8 mouse cellular contexts compared by ENCODE assay signal in the genomic region with DNA sequence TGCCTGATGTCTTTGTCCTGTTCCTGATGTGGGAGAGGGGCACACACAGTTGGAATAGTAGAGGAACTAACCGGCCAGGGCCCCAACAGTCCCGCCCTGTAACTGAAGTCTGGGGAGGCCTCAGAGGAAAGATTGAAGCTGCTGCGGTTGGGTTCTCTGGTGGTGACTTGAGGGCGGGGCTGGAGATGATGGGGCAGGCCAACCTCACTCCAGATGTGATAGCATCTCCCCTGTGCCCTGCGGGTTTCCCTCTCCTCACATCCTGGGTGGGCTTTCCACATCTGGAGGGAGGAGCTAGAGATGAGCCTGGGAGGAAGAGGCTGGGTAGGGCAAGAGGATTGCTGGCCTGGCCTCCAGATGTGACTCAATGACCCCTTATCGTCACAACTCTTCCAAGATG. TPM values are rescaled to one million over a fixed set of nuclear protein-coding genes. Genes with fewer than 3 reads are reported as not detected.
DNase-seq lines count a peak whose midpoint lies in the region; ATAC-seq lines count a peak whose summit lies in the region.

No protein-coding gene starts in this region.

- peaks cover 21% of the 10 kb centered on the region for H3K36me3 ChIP-seq in megakaryocyte, embryonic 14.5 days (replicated peaks; ENCODE audit: low read length)
- peaks cover 12% of the 10 kb centered on the region for H3K36me3 ChIP-seq in forebrain, embryonic 15.5 days
- H3K36me3 ChIP-seq in hindbrain, embryonic 16.5 days (ENCODE audit: control insufficient read depth, insufficient read depth, low read length) = peaks cover 4% of the 10 kb centered on the region

- peak overlapping the region; percentile 69 for H3K4me3 ChIP-seq in megakaryocyte, embryonic 14.5 days (replicated peaks)
- no peak overlapping the region for H3K4me3 ChIP-seq in forebrain, embryonic 15.5 days
- H3K4me3 ChIP-seq in hindbrain, embryonic 16.5 days (ENCODE audit: low read length) = no peak overlapping the region

- no peak overlapping the region for H3K27ac ChIP-seq in forebrain, embryonic 15.5 days (replicated peaks)
- no peak overlapping the region for H3K27ac ChIP-seq in hindbrain, embryonic 16.5 days (ENCODE audit: low read depth, low read length)

- H3K27me3 ChIP-seq in megakaryocyte, embryonic 14.5 days (replicated peaks) = peaks cover 24% of the 10 kb centered on the region
- H3K27me3 ChIP-seq in forebrain, embryonic 15.5 days = no peaks in the 10 kb centered on the region
- H3K27me3 ChIP-seq in hindbrain, embryonic 16.5 days (replicated peaks; ENCODE audit: control insufficient read depth, insufficient read depth, low read length) = peaks cover 6% of the 10 kb centered on the region

- H3K4me2 ChIP-seq in forebrain, embryonic 15.5 days (replicated peaks) = no peak overlapping the region
- H3K4me2 ChIP-seq in hindbrain, embryonic 16.5 days (ENCODE audit: low read length) = no peak overlapping the region

- H3K9ac ChIP-seq in forebrain, embryonic 15.5 days (replicated peaks) = no peak overlapping the region
- H3K9ac ChIP-seq in hindbrain, embryonic 16.5 days (ENCODE audit: low read depth, low read length) = no peak overlapping the region

- 84% methylated on average over 6 of the region's 6 CpGs for WGBS in forebrain, embryonic 15.5 days
- 72% methylated on average over 6 of the region's 6 CpGs for WGBS in hindbrain, embryonic 16.5 days

- peaks cover 82% of the 10 kb centered on the region for H3K4me1 ChIP-seq in megakaryocyte, embryonic 14.5 days
- peaks cover 27% of the 10 kb centered on the region for H3K4me1 ChIP-seq in forebrain, embryonic 15.5 days
- H3K4me1 ChIP-seq in hindbrain, embryonic 16.5 days (ENCODE audit: control insufficient read depth, insufficient read depth, low read depth, low read length) = peaks cover 19% of the 10 kb centered on the region

- peak; percentile 93 for DNase-seq in 416B (ENCODE audit: low read depth)
- DNase-seq in CD4-positive, CD25-positive, alpha-beta regulatory T cell, adult 2 months (ENCODE audit: low read depth, low spot score) = peak; percentile 80
- no peak for DNase-seq in left cerebral cortex, adult 8-10 months (ENCODE audit: low spot score in 2 of 2)
- DNase-seq in urinary bladder, postnatal 36 days (ENCODE audit: low spot score in 2 of 2) = no peak

- ATAC-seq in erythroblast, adult 5-6 weeks (replicated peaks; ENCODE audit: low FRiP score, poor library complexity, severe bottlenecking) = peak; percentile 55
- no peak for ATAC-seq in forebrain, embryonic 15.5 days (replicated peaks)
- ATAC-seq in hindbrain, embryonic 16.5 days = no peak

- peaks cover 11% of the 10 kb centered on the region for H3K9me3 ChIP-seq in megakaryocyte, embryonic 14.5 days
- H3K9me3 ChIP-seq in forebrain, embryonic 15.5 days = no peaks in the 10 kb centered on the region
- H3K9me3 ChIP-seq in hindbrain, embryonic 16.5 days (ENCODE audit: control insufficient read depth, low read length) = no peaks in the 10 kb centered on the region

RNA-seq across cellular contexts. Expression of gene Lgals1, which starts 2.9 kb away (rescaled TPM):
- 46.1 and 56.2 TPM in 2 replicates for total RNA-seq in erythroblast, adult 5-6 weeks (2015; ENCODE audit: low replicate concordance)
- total RNA-seq in erythroblast, adult 5-6 weeks (2017; ENCODE audit: low replicate concordance) = 77.5 and 79.0 TPM in 2 replicates
- 75.3 and 689 TPM in 2 replicates for polyA plus RNA-seq in megakaryocyte, embryonic 14.5 days (2012; ENCODE audit: insufficient read depth, low replicate concordance)
- total RNA-seq in left cerebral cortex, adult 8-10 months (2022) = 10 to 100 TPM; 19.2 to 31.4 (median 26.5) TPM
- 61.7 and 66.5 TPM in 2 replicates for polyA plus RNA-seq in forebrain, embryonic 15.5 days (2015; fragmentation: Nextera tagmentation; extraction: Ambion mirVana)
- polyA plus RNA-seq in hindbrain, embryonic 16.5 days (2015; fragmentation: Nextera tagmentation; extraction: Ambion mirVana) = 105 and 169 TPM in 2 replicates

RNA-seq across cellular contexts. Expression of gene Pdxp, which starts 9.9 kb away (rescaled TPM):
- 2.7 and 9.4 TPM in 2 replicates for total RNA-seq in erythroblast, adult 5-6 weeks (2015; ENCODE audit: low replicate concordance)
- not detected in 2 replicates for total RNA-seq in erythroblast, adult 5-6 weeks (2017; ENCODE audit: low replicate concordance)
- 8.6 and 29.8 TPM in 2 replicates for polyA plus RNA-seq in megakaryocyte, embryonic 14.5 days (2012; ENCODE audit: insufficient read depth, low replicate concordance)
- 100 to 1,000 TPM; 157 to 176 (median 166) TPM for total RNA-seq in left cerebral cortex, adult 8-10 months (2022)
- polyA plus RNA-seq in forebrain, embryonic 15.5 days (2015; fragmentation: Nextera tagmentation; extraction: Ambion mirVana) = 99.5 and 101 TPM in 2 replicates
- polyA plus RNA-seq in hindbrain, embryonic 16.5 days (2015; fragmentation: Nextera tagmentation; extraction: Ambion mirVana) = 94.7 and 96.9 TPM in 2 replicates

RNA-seq across cellular contexts. Expression of gene Nol12, which starts 11.1 kb away (rescaled TPM):
- 1.5 and 6.1 TPM in 2 replicates for total RNA-seq in erythroblast, adult 5-6 weeks (2015; ENCODE audit: low replicate concordance)
- 7.6 and 10.7 TPM in 2 replicates for total RNA-seq in erythroblast, adult 5-6 weeks (2017; ENCODE audit: low replicate concordance)
- 16.3 and 19.1 TPM in 2 replicates for polyA plus RNA-seq in megakaryocyte, embryonic 14.5 days (2012; ENCODE audit: insufficient read depth, low replicate concordance)
- total RNA-seq in left cerebral cortex, adult 8-10 months (2022) = 10 to 100 TPM; 35.8 to 43.5 (median 39.9) TPM
- polyA plus RNA-seq in forebrain, embryonic 15.5 days (2015; fragmentation: Nextera tagmentation; extraction: Ambion mirVana) = 57.4 and 59.3 TPM in 2 replicates
- 63.6 and 68.1 TPM in 2 replicates for polyA plus RNA-seq in hindbrain, embryonic 16.5 days (2015; fragmentation: Nextera tagmentation; extraction: Ambion mirVana)

RNA-seq across cellular contexts. Expression of gene Triobp, which starts 23.9 kb away (rescaled TPM):
- total RNA-seq in erythroblast, adult 5-6 weeks (2015; ENCODE audit: low replicate concordance) = 42.6 and 43.6 TPM in 2 replicates
- total RNA-seq in erythroblast, adult 5-6 weeks (2017; ENCODE audit: low replicate concordance) = 16.3 and 20.9 TPM in 2 replicates
- polyA plus RNA-seq in megakaryocyte, embryonic 14.5 days (2012; ENCODE audit: insufficient read depth, low replicate concordance) = 97.8 and 237 TPM in 2 replicates
- total RNA-seq in left cerebral cortex, adult 8-10 months (2022) = 10 to 100 TPM; 10.8 to 16.3 (median 11.7) TPM
- 43.3 and 49.9 TPM in 2 replicates for polyA plus RNA-seq in forebrain, embryonic 15.5 days (2015; fragmentation: Nextera tagmentation; extraction: Ambion mirVana)
- polyA plus RNA-seq in hindbrain, embryonic 16.5 days (2015; fragmentation: Nextera tagmentation; extraction: Ambion mirVana) = 36.1 and 40.4 TPM in 2 replicates

RNA-seq across cellular contexts. Expression of gene Sh3bp1, which starts 24.0 kb away (rescaled TPM):
- total RNA-seq in erythroblast, adult 5-6 weeks (2015; ENCODE audit: low replicate concordance) = 13.6 and 15.2 TPM in 2 replicates
- 4.5 and 8.8 TPM in 2 replicates for total RNA-seq in erythroblast, adult 5-6 weeks (2017; ENCODE audit: low replicate concordance)
- 1,441 and 3,817 TPM in 2 replicates for polyA plus RNA-seq in megakaryocyte, embryonic 14.5 days (2012; ENCODE audit: insufficient read depth, low replicate concordance)
- total RNA-seq in left cerebral cortex, adult 8-10 months (2022) = 10 to 100 TPM; 26.2 to 38.6 (median 32.2) TPM
- 3.6 and 5.9 TPM in 2 replicates for polyA plus RNA-seq in forebrain, embryonic 15.5 days (2015; fragmentation: Nextera tagmentation; extraction: Ambion mirVana)
- 4.5 and 6.7 TPM in 2 replicates for polyA plus RNA-seq in hindbrain, embryonic 16.5 days (2015; fragmentation: Nextera tagmentation; extraction: Ambion mirVana)

Comparison
In these comparisons a context has a peak if more than half of its experiments do, and no peak if none do; other contexts are left out.
1. DNase-seq: peak in 416B (single experiment) and CD4-positive, CD25-positive, alpha-beta regulatory T cell, adult 2 months (single experiment); none in left cerebral cortex, adult 8-10 months (0 of 2) and urinary bladder, postnatal 36 days (0 of 2).